Mouse (Mus musculus): ENCODE measurements around the gene Amn1.

Amn1 gene

DNA sequence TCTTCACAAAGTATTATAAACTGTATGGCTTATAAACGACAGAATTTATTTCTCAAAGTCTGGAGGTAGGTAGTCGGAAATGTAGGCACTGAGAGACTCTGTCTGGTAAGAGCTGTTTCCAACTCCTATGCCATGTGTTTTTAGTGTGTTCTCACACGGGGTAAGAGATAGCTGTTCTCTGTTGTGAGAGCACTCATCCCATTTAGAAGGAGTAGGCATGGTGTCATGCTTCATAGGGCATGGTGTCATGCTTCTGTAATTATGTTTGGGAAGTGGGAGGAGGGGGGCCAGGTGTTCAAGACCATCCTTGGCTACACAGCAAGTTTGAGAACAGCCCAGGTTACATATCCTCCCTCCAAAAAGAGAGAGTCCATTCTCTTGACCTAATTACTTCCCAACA is 80.9 kb downstream of the Amn1 start:
- DNase-seq (ENCODE audit: low spot score) = no peak
